In the genomic region with DNA sequence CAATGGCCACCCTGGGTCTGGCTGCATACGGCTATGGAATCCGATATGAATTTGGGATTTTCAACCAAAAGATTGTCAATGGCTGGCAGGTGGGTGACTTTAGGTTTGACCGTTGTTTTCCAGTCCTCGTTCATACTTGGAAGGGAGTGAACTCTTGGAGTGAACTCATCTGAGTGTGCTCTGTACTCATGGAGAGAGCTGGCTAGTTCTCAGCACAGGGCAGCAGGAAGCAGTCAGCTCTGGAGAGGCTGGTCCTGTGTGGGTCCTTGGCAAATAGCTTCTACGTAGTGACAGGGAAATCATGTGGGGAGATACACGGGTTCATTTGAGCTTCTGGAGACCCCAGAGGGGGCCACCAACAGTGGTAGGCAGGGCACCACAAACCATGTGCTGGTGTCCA, we compare ENCODE assay signal across 18 mouse cellular contexts. TPM values are rescaled to one million over a fixed set of nuclear protein-coding genes. Genes with fewer than 3 reads are reported as not detected.
A peak's percentile ranks its signal among the peaks of the same experiment; 100 is the strongest.
DNase-seq lines count a peak whose midpoint lies in the region; ATAC-seq and TF ChIP-seq lines count a peak whose summit lies in the region.
"Had no signal": no experiment of that assay in that cellular context is flagged by ENCODE, and none has a peak within 500 bp of the region (broad histone marks: within the 10 kb centered on the region; RNA-seq: fewer than 3 reads in every experiment).

No protein-coding gene starts in this region.

- H3K9ac ChIP-seq in forebrain, postnatal 0 days = no peak overlapping the region
- H3K9ac ChIP-seq in forebrain, embryonic 14.5 days (ENCODE audit: low read length) = no peak overlapping the region
- H3K9ac ChIP-seq in neural tube, embryonic 13.5 days = no peak overlapping the region
- H3K9ac ChIP-seq: heart, embryonic 15.5 days had no signal

- 79% methylated on average over 6 of the region's 6 CpGs for WGBS in forebrain, postnatal 0 days
- 94% methylated on average over 6 of the region's 6 CpGs for WGBS in forebrain, embryonic 14.5 days
- WGBS in neural tube, embryonic 13.5 days = 92% methylated on average over 6 of the region's 6 CpGs

- H3K4me3 ChIP-seq in forebrain, postnatal 0 days (ENCODE audit: low read depth, low read length) = no peak overlapping the region
- no peak overlapping the region for H3K4me3 ChIP-seq in forebrain, embryonic 14.5 days (ENCODE audit: low read depth, low read length)
- H3K4me3 ChIP-seq in layer of hippocampus, adult 2 months = no peak overlapping the region
- H3K4me3 ChIP-seq in neural tube, embryonic 13.5 days = no peak overlapping the region
- H3K4me3 ChIP-seq: embryonic facial prominence, embryonic 10.5 days; forebrain, embryonic 10.5 days; heart, embryonic 10.5 days; heart, embryonic 15.5 days had no signal

- TF ChIP-seq CTCF in forebrain, postnatal 0 days (IDR thresholded peaks at IDR 0.05; ENCODE audit: low read depth) = no peak
- no peak for TF ChIP-seq CTCF in layer of hippocampus, adult 2 months (conservative IDR thresholded peaks at IDR 0.05)

- no peaks in the 10 kb centered on the region for H3K27me3 ChIP-seq in forebrain, postnatal 0 days (ENCODE audit: insufficient read depth, low read length)
- no peaks in the 10 kb centered on the region for H3K27me3 ChIP-seq in forebrain, embryonic 14.5 days (replicated peaks; ENCODE audit: control insufficient read depth, insufficient read depth, low read length)
- H3K27me3 ChIP-seq in neural tube, embryonic 13.5 days = no peaks in the 10 kb centered on the region
- H3K27me3 ChIP-seq: CH12.LX; heart, embryonic 15.5 days; Patski had no signal

- peak; percentile 53 for ATAC-seq in forebrain, postnatal 0 days
- no peak for ATAC-seq in forebrain, embryonic 14.5 days
- 0 out of 2 replicates have a peak, but pooled peaks have one; percentile 11 for ATAC-seq in neural tube, embryonic 13.5 days (ENCODE audit: low read depth)
- ATAC-seq: activated CD4-positive, CD25-positive, alpha-beta regulatory T cell, adult 4 months; Patski had no signal

- DNase-seq in forebrain, postnatal 0 days = no peak
- no peak for DNase-seq in forebrain, embryonic 14.5 days (ENCODE audit: low spot score)
- DNase-seq in layer of hippocampus, adult 2 months (ENCODE audit: low spot score in 2 of 2) = no peak
- no peak for DNase-seq in layer of hippocampus, adult 8-10 months (ENCODE audit: low spot score in 2 of 2)
- no peak for DNase-seq in neural tube, embryonic 10.5 days (ENCODE audit: extremely low spot score, low spot score)
- DNase-seq in left cerebral cortex, postnatal 36 days (ENCODE audit: low spot score in 2 of 2) = no peak
- DNase-seq: gastrocnemius, postnatal 10 days; heart, adult 18-20 months; heart, postnatal 14 days; kidney, adult 11 months had no signal

- no peaks in the 10 kb centered on the region for H3K9me3 ChIP-seq in forebrain, postnatal 0 days (ENCODE audit: low read length)
- no peaks in the 10 kb centered on the region for H3K9me3 ChIP-seq in forebrain, embryonic 14.5 days (replicated peaks; ENCODE audit: control insufficient read depth, low read length)
- no peaks in the 10 kb centered on the region for H3K9me3 ChIP-seq in neural tube, embryonic 13.5 days
- H3K9me3 ChIP-seq: embryonic facial prominence, embryonic 10.5 days; forebrain, embryonic 10.5 days; heart, embryonic 10.5 days; heart, embryonic 15.5 days had no signal

- H3K36me3 ChIP-seq in forebrain, postnatal 0 days (ENCODE audit: insufficient read depth) = peaks cover 55% of the 10 kb centered on the region
- peaks cover 91% of the 10 kb centered on the region for H3K36me3 ChIP-seq in forebrain, embryonic 14.5 days (ENCODE audit: control insufficient read depth, insufficient read depth, low read length)
- peaks cover 84% of the 10 kb centered on the region for H3K36me3 ChIP-seq in neural tube, embryonic 13.5 days

- H3K27ac ChIP-seq in forebrain, postnatal 0 days (ENCODE audit: low read depth, low read length) = no peak overlapping the region; the same call in 1 of the 2 replicates
- no peak overlapping the region for H3K27ac ChIP-seq in forebrain, embryonic 14.5 days (ENCODE audit: low read depth, low read length)
- H3K27ac ChIP-seq in layer of hippocampus, adult 2 months = peak overlapping the region; percentile 79
- H3K27ac ChIP-seq in neural tube, embryonic 13.5 days (replicated peaks) = no peak overlapping the region
- H3K27ac ChIP-seq: embryonic facial prominence, embryonic 10.5 days; forebrain, embryonic 10.5 days; heart, embryonic 10.5 days; heart, embryonic 15.5 days had no signal

- no peak overlapping the region for H3K4me2 ChIP-seq in forebrain, postnatal 0 days (ENCODE audit: low read depth)
- no peak overlapping the region for H3K4me2 ChIP-seq in forebrain, embryonic 14.5 days (ENCODE audit: low read length)
- no peak overlapping the region for H3K4me2 ChIP-seq in neural tube, embryonic 13.5 days
- H3K4me2 ChIP-seq: heart, embryonic 15.5 days had no signal

- no peaks in the 10 kb centered on the region for H3K4me1 ChIP-seq in forebrain, postnatal 0 days (ENCODE audit: insufficient read depth)
- no peaks in the 10 kb centered on the region for H3K4me1 ChIP-seq in forebrain, embryonic 14.5 days (ENCODE audit: control insufficient read depth, insufficient read depth, low read length)
- H3K4me1 ChIP-seq in neural tube, embryonic 13.5 days (replicated peaks) = no peaks in the 10 kb centered on the region
- H3K4me1 ChIP-seq: embryonic facial prominence, embryonic 10.5 days; forebrain, embryonic 10.5 days; heart, embryonic 10.5 days; heart, embryonic 15.5 days had no signal

- intact Hi-C loops in left cerebral cortex, postnatal 36 days (cut with DNase I) = loop anchor here (5.0 kb wide), 1 partner anchor 193 kb away; no protein-coding TSS in a partner anchor

RNA-seq across cellular contexts. Expression of a gene that starts 22.3 kb away (rescaled TPM):
- total RNA-seq in forebrain, postnatal 0 days (2014; rRNA removed) = 146 and 174 TPM in 2 replicates
- 81.3 and 102 TPM in 2 replicates for polyA plus RNA-seq in forebrain, postnatal 0 days (2015; fragmentation: Nextera tagmentation; extraction: Ambion mirVana)
- 50.7 and 57.9 TPM in 2 replicates for polyA plus RNA-seq in forebrain, embryonic 14.5 days (2014; fragmentation: Nextera tagmentation; extraction: Ambion mirVana)
- 100 to 1,000 TPM; 203 to 212 TPM for total RNA-seq in layer of hippocampus, adult 2 months (2021)
- total RNA-seq in layer of hippocampus, adult 8-10 months (2022) = 100 to 1,000 TPM; 197 to 249 (median 221) TPM
- 101 TPM in 2 replicates for polyA plus RNA-seq in neural tube, embryonic 13.5 days (2015; fragmentation: Nextera tagmentation; extraction: Ambion mirVana)
- total RNA-seq in left cerebral cortex, postnatal 36 days (2021) = 100 to 1,000 TPM; 116 to 126 TPM

RNA-seq across cellular contexts. Expression of a gene that starts 60.0 kb away (rescaled TPM):
- 74.3 and 93.6 TPM in 2 replicates for total RNA-seq in forebrain, postnatal 0 days (2014; rRNA removed)
- 57.7 and 76.0 TPM in 2 replicates for polyA plus RNA-seq in forebrain, postnatal 0 days (2015; fragmentation: Nextera tagmentation; extraction: Ambion mirVana)
- 32.6 and 41.3 TPM in 2 replicates for polyA plus RNA-seq in forebrain, embryonic 14.5 days (2014; fragmentation: Nextera tagmentation; extraction: Ambion mirVana)
- 10 to 100 TPM; 65.5 to 68.9 TPM for total RNA-seq in layer of hippocampus, adult 2 months (2021)
- 10 to 100 TPM; 57.3 to 70.1 (median 67.0) TPM for total RNA-seq in layer of hippocampus, adult 8-10 months (2022)
- polyA plus RNA-seq in neural tube, embryonic 13.5 days (2015; fragmentation: Nextera tagmentation; extraction: Ambion mirVana) = 41.2 and 47.0 TPM in 2 replicates
- total RNA-seq in left cerebral cortex, postnatal 36 days (2021) = 10 to 100 TPM; 43.7 to 49.4 TPM
